Mouse (Mus musculus) heart, adult 18-20 months (tissue): ENCODE data around the gene Tmem120b. TPM values are rescaled to one million over a fixed set of nuclear protein-coding genes. Genes with fewer than 3 reads are reported as not detected.

Experiments used
- DNase-seq, 2 experiments: peaks; one replicate each; pipeline ENCODE4 v3.0.0; 2021 to 2022; ENCODE audit warnings: mixed read lengths in 1 of 2
- total RNA-seq, 2 experiments: library from RNA; stranded (reverse); gene quantifications; 2 replicates each; pipeline ENCODE4 v1.2.3; 2021

Gene Tmem120b
- total RNA-seq, 2 experiments from 2014 or later: 10.1 to 10.3 TPM

- peak; percentile 97 for DNase-seq
Measured at GRCm38 (mm10) chr5:123140694-123141554, 72.7 kb downstream of the Tmem120b start.

- DNase-seq: no peak
Measured at GRCm38 (mm10) chr5:123141555-123142160, 73.4 kb downstream of the Tmem120b start.

GRCm38 (mm10) chr5:123142161-123143157 lies 74.2 kb downstream of the Tmem120b start, which contains the start of gene Setd1b:
TSS of gene Setd1b (plus strand) at chr5:123142193.
- peak; percentile 75 to 80 for DNase-seq

GRCm38 (mm10) chr5:123143251-123143970 lies 75.2 kb downstream of the Tmem120b start:
- peak; percentile 47 to 75 for DNase-seq

GRCm38 (mm10) chr5:123143971-123144745 lies 75.9 kb downstream of the Tmem120b start:
- DNase-seq: peak in 1 of 2 experiments; percentile 44

- DNase-seq: no peak
Measured at GRCm38 (mm10) chr5:123144746-123145590, 76.8 kb downstream of the Tmem120b start.

GRCm38 (mm10) chr5:123146357-123146756 lies 78.1 kb downstream of the Tmem120b start:
- no peak for DNase-seq

GRCm38 (mm10) chr5:123147569-123147968 lies 79.4 kb downstream of the Tmem120b start:
- no peak for DNase-seq

GRCm38 (mm10) chr5:123148073-123148722 lies 80.0 kb downstream of the Tmem120b start:
- DNase-seq: no peak

- peak; percentile 90 to 95 for DNase-seq
Measured at GRCm38 (mm10) chr5:123149451-123150400, 81.5 kb downstream of the Tmem120b start.

- peak in 1 of 2 experiments; percentile 43 for DNase-seq
Measured at GRCm38 (mm10) chr5:123150641-123151040, 82.4 kb downstream of the Tmem120b start.

GRCm38 (mm10) chr5:123151077-123151476 lies 82.9 kb downstream of the Tmem120b start:
- DNase-seq: peak; percentile 54 to 78

- DNase-seq: no peak
Measured at GRCm38 (mm10) chr5:123151707-123152362, 83.6 kb downstream of the Tmem120b start.

- DNase-seq: no peak
Measured at GRCm38 (mm10) chr5:123152901-123153300, 84.7 kb downstream of the Tmem120b start.

GRCm38 (mm10) chr5:123155425-123155824 lies 87.2 kb downstream of the Tmem120b start:
- DNase-seq: peak; percentile 66 to 78

- no peak for DNase-seq
Measured at GRCm38 (mm10) chr5:123156763-123157162, 88.5 kb downstream of the Tmem120b start.

- DNase-seq: no peak
Measured at GRCm38 (mm10) chr5:123157972-123158371, 89.8 kb downstream of the Tmem120b start.
